Mouse (Mus musculus) ES-Bruce4 (cell line): ENCODE measurements around the gene Pifo. TPM values are rescaled to one million over a fixed set of nuclear protein-coding genes. Genes with fewer than 3 reads are reported as not detected.

Source experiments
- H3K27ac ChIP-seq: 2 replicates; pipeline ENCODE4 v1.5.1; 2012; ENCODE audit warnings: low read length, inconsistent platforms; ENCODE audit not compliant: insufficient read depth
- H3K27me3 ChIP-seq: 2 replicates; pipeline ENCODE4 v1.6.1; 2012; ENCODE audit warnings: mild to moderate bottlenecking, low read length, inconsistent platforms; ENCODE audit not compliant: control insufficient read depth, poor library complexity, insufficient read depth, severe bottlenecking
- H3K36me3 ChIP-seq: 2 replicates; pipeline ENCODE4 v1.6.1; 2012; ENCODE audit warnings: inconsistent platforms, mild to moderate bottlenecking, low read length, moderate library complexity; ENCODE audit not compliant: control insufficient read depth, poor library complexity, insufficient read depth, severe bottlenecking
- H3K4me1 ChIP-seq: one replicate; pipeline ENCODE4 v1.8.1; 2011; ENCODE audit warnings: low read length; ENCODE audit not compliant: control insufficient read depth, insufficient read depth
- H3K4me3 ChIP-seq: 2 replicates; pipeline ENCODE4 v1.5.1; 2011; ENCODE audit warnings: low read depth, mild to moderate bottlenecking, low read length
- H3K9ac ChIP-seq: 2 replicates; pipeline ENCODE4 v1.6.1; 2012; ENCODE audit warnings: low read depth, mild to moderate bottlenecking, inconsistent platforms; ENCODE audit not compliant: poor library complexity, severe bottlenecking
- H3K9me3 ChIP-seq: replicated peaks from 2 replicates; pipeline ENCODE4 v1.6.1; 2012; ENCODE audit warnings: mild to moderate bottlenecking, low read length, inconsistent platforms; ENCODE audit not compliant: control insufficient read depth, poor library complexity, insufficient read depth, severe bottlenecking
- CTCF ChIP-seq: IDR thresholded peaks from one replicate; pipeline ENCODE4 v1.8.1; 2011; ENCODE audit warnings: low read depth, low read length
- EP300 ChIP-seq: IDR thresholded peaks from 2 replicates; pipeline ENCODE4 v1.6.1; 2011; ENCODE audit warnings: low read depth, low read length; ENCODE audit not compliant: insufficient read depth
- POLR2A ChIP-seq: IDR thresholded peaks from one replicate; pipeline ENCODE4 v1.8.1; 2011; ENCODE audit warnings: low read length; ENCODE audit not compliant: insufficient read depth
- polyA plus RNA-seq: library from polyadenylated mRNA; stranded (reverse); fragments of >200 nt; gene quantifications from 2 replicates; pipeline ENCODE4 v1.2.4, GENCODE M21; 2011; ENCODE audit warnings: low read depth; ENCODE audit not compliant: missing spikeins, insufficient read depth, insufficient read length

Pifo gene
- polyA plus RNA-seq, 1 experiment, result 0.67 TPM

DNA sequence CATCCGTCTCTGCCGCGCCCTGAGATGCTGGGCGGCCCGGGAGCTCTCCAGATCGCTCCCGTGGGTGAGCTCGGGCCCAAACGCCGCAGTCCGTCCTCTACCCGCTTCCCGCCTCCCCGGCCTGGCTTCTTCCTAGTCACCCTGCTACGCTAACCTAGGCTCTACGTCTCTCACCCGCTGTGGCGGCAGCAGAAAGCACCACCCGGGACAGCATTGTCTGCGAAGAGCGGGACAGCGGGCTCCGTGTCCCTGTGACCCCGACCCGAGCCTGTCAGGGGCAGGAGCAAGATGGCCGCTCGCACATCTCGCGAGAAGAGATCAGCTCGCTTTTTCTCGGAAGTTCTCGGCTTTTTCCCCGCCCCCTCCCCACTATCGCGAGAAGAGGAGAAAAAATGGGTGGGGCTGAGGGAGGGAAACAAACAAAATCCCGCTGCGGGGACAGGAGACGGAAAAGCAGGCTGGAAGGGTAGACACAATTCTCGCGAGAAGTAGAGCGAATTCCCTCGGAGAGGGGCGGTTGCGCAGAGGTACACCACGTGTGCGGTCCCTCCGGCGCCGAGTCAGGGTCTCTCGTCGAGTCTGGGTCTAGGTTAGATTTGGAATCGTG, 55.4 kb downstream of the Pifo start, which contains the start of gene Wdr77:
TSS of gene Wdr77 (plus strand) at position 396 of the 607 bp plus-strand sequence.
- Histone ChIP-seq H3K9ac (peak within 1 kb of the TSS; percentile 92), H3K27me3 (no peaks in the 10 kb centered on the region), H3K27ac (peak within 1 kb of the TSS; percentile 32; the same call in 1 of the 2 replicates), H3K4me1 (no peaks in the 10 kb centered on the region), H3K36me3 (peaks cover 54% of the 10 kb centered on the region), H3K4me3 (peak within 1 kb of the TSS; percentile 89), H3K9me3 (no peaks in the 10 kb centered on the region)
- TF ChIP-seq CTCF (no peak), POLR2A (peak; percentile 66)

DNA sequence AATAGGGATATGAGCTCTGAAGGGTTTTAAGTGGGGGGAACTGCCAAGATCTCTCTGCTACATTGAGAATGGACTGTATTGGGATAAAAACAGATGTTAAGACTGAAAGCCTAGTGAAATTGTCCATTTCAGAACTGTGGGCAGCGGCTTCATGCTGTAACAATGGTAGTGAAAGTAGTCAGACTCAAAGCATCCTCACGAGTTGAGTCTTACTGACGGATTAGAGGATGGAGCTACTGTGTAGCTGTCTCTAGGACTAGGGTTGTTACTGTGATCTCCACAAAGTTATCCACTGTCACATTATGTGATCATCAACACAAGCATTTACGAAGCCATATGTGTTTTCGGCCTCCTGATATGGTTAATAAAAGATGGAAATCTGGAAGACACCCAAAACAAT, 56.2 kb downstream of the Pifo start:
- peaks cover 51% of the 10 kb centered on the region for H3K36me3 ChIP-seq
- H3K27me3 ChIP-seq, result no peaks in the 10 kb centered on the region
- peak overlapping the region; percentile 89 for H3K4me3 ChIP-seq
- peak overlapping the region; percentile 88 for H3K9ac ChIP-seq
- H3K27ac ChIP-seq, result no peak overlapping the region
- TF ChIP-seq EP300 (no peak), POLR2A (no peak), CTCF (no peak)
- no peaks in the 10 kb centered on the region for H3K4me1 ChIP-seq
- no peaks in the 10 kb centered on the region for H3K9me3 ChIP-seq

DNA sequence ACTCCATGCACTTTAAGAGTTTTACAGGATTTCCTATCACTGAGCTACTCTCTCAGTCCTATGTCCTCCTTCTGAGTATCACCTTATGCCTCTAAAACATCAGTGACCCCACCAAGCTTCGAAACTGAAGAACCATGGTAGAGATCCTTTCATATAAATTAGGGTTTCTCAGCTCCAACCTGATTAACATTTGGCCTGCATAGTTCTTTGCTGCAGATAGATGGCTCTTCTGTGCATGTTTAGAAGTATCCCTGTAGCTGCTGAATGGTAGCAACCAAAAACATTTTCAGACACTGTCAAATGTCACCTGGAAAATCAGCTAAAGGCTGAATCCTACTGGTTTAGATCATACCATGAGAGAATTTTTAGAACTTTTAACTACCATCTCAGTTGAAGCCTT, 57.2 kb downstream of the Pifo start:
- peak overlapping the region; percentile 88; the same call in 1 of the 2 replicates for H3K9ac ChIP-seq
- H3K9me3 ChIP-seq, result no peaks in the 10 kb centered on the region
- H3K27me3 ChIP-seq, result no peaks in the 10 kb centered on the region
- no peaks in the 10 kb centered on the region for H3K4me1 ChIP-seq
- peaks cover 48% of the 10 kb centered on the region for H3K36me3 ChIP-seq
- TF ChIP-seq EP300 (no peak), POLR2A (no peak), CTCF (no peak)
- H3K27ac ChIP-seq, result no peak overlapping the region
- no peak overlapping the region for H3K4me3 ChIP-seq

DNA sequence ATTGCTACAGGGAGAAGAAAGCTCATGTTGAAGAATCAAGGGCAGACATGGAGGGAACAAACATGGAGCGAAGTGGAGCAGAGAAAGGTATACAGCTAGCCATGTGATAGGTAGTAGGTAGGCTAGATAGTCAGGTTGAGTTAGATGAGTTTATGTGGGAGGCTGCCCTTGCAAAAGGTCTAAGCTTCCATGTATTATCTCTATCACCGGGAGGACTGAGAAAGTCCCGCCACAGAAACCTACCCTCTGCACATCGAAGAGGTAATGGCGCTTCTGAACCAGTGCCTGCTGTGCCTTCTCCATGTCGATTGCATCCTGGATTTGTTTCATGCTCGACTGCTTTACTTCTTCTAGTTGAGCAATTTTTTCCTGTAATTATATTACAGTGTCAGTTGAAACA, 63.1 kb downstream of the Pifo start:
- TF ChIP-seq POLR2A (no peak), CTCF (no peak), EP300 (no peak)
- H3K4me3 ChIP-seq, result no peak overlapping the region
- H3K4me1 ChIP-seq, result no peaks in the 10 kb centered on the region
- H3K27me3 ChIP-seq, result no peaks in the 10 kb centered on the region
- peaks cover 64% of the 10 kb centered on the region for H3K36me3 ChIP-seq
- no peak overlapping the region for H3K9ac ChIP-seq
- no peaks in the 10 kb centered on the region for H3K9me3 ChIP-seq
- H3K27ac ChIP-seq, result no peak overlapping the region

Other genes starting within 250 kb of the Pifo start
- 87.7 and 88.6 TPM in 2 replicates for gene Rap1a, start 213.3 kb downstream of the Pifo start, polyA plus RNA-seq
- 0.45 TPM in 1 of 2 replicates, not detected in the other for gene Adora3, start 143.8 kb downstream of the Pifo start, polyA plus RNA-seq
- gene Tmigd3, start 143.7 kb downstream of the Pifo start, polyA plus RNA-seq, result not detected in 2 replicates
- not detected in 2 replicates for gene I830077J02Rik, start 82.0 kb downstream of the Pifo start, polyA plus RNA-seq
- gene Wdr77, start 55.3 kb downstream of the Pifo start, polyA plus RNA-seq, result 135 and 144 TPM in 2 replicates
- 517 and 570 TPM in 2 replicates for gene Atp5f1, start 54.5 kb downstream of the Pifo start, polyA plus RNA-seq
- gene Ovgp1, start 40.9 kb downstream of the Pifo start, polyA plus RNA-seq, result 5.7 and 5.9 TPM in 2 replicates
- gene Chil5, start 18.2 kb upstream of the Pifo start, polyA plus RNA-seq, result not detected in 2 replicates
- not detected in 2 replicates for gene Chia1, start 98.6 kb upstream of the Pifo start, polyA plus RNA-seq
- not detected in 2 replicates for gene Chil3, start 152.9 kb upstream of the Pifo start, polyA plus RNA-seq
- not detected in 2 replicates for gene Chil4, start 204.9 kb upstream of the Pifo start, polyA plus RNA-seq